Mouse (Mus musculus) midbrain, embryonic 11.5 days (tissue): ENCODE measurements around the gene Fbxl19. TPM values are rescaled to one million over a fixed set of nuclear protein-coding genes. Genes with fewer than 3 reads are reported as not detected.
A peak's percentile ranks its signal among the peaks of the same experiment; 100 is the strongest.

Source experiments
- ATAC-seq: fragments of 200-750 bp; cut with Nextera tagmentation; 2 replicates; pipeline ENCODE4 v1.8.0; 2017; ENCODE audit warnings: moderate TSS enrichment, moderate library complexity; ENCODE audit not compliant: low FRiP score
- DNase-seq: peaks from one replicate; pipeline ENCODE4 v3.0.0; 2015; ENCODE audit warnings: low spot score; ENCODE audit errors: missing footprints
- H3K27ac ChIP-seq: fragments of 300-500 bp; sonication (generic); 2 replicates; pipeline ENCODE4 v1.5.1; 2014; ENCODE audit warnings: low read depth, low read length
- H3K27me3 ChIP-seq: fragments of 300-500 bp; sonication (generic); 2 replicates; pipeline ENCODE4 v1.6.1; 2014; ENCODE audit warnings: mild to moderate bottlenecking, low read length, moderate library complexity, mixed read lengths; ENCODE audit not compliant: control insufficient read depth, insufficient read depth
- H3K36me3 ChIP-seq: fragments of 300-500 bp; sonication (generic); 2 replicates; pipeline ENCODE4 v1.6.1; 2014; ENCODE audit warnings: mild to moderate bottlenecking, low read length, moderate library complexity, mixed read lengths; ENCODE audit not compliant: control insufficient read depth, insufficient read depth
- H3K4me1 ChIP-seq: fragments of 300-500 bp; sonication (generic); 2 replicates; pipeline ENCODE4 v1.6.1; 2014; ENCODE audit warnings: low read length; ENCODE audit not compliant: control insufficient read depth, insufficient read depth
- H3K4me2 ChIP-seq: fragments of 300-500 bp; sonication (generic); 2 replicates; pipeline ENCODE4 v1.6.1; 2014; ENCODE audit warnings: mild to moderate bottlenecking, moderate library complexity
- H3K4me3 ChIP-seq: fragments of 300-500 bp; sonication (generic); 2 replicates; pipeline ENCODE4 v1.5.1; 2014; ENCODE audit warnings: low read depth, low read length
- H3K9ac ChIP-seq: fragments of 300-500 bp; sonication (generic); 2 replicates; pipeline ENCODE4 v1.6.1; 2014; ENCODE audit warnings: low read length
- H3K9me3 ChIP-seq: fragments of 300-500 bp; sonication (generic); 2 replicates; pipeline ENCODE4 v1.6.1; 2016; ENCODE audit warnings: low read length; ENCODE audit not compliant: control insufficient read depth
- WGBS: fragments of 180-500 bp; shearing (Covaris S2); extraction: QIAGEN DNeasy Blood & Tissue Kit; methylation state at CpG from one replicate; pipeline ENCODE4 v1.1.7; 2014; 5-methylcytosine and 5-hydroxymethylcytosine counted together
- polyA plus RNA-seq: library from polyadenylated mRNA; unstranded; fragments of >200 nt; fragmentation: Nextera tagmentation; extraction: Ambion mirVana; gene quantifications from 2 replicates; pipeline ENCODE4 v1.2.1, GENCODE M21; 2014

Fbxl19 gene
- polyA plus RNA-seq, 1 experiment from 2014 or later = 9.3 TPM

DNA sequence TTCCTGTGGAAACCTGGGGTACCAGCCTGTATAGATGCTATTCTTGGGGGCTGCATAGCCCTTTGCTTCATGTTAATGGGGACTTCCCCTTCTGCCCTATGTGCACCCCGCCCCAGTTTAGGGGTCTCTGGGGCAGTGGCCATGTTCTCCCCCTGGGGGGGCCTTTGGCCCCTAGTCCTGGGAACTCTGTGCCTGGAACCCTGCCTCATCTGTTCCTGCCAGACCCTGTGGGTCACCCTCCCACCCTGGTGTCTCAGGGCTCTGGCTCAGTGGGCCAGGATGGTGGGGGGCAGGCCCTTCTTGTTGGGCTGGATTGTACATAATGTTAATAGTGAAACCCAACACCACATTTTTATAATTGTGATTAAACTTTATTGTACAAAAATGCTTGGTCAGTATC is 55.4 kb downstream of the Fbxl19 start:
- DNase-seq = peak; percentile 70
- peak; percentile 28; the same call in 1 of the 2 replicates for ATAC-seq

DNA sequence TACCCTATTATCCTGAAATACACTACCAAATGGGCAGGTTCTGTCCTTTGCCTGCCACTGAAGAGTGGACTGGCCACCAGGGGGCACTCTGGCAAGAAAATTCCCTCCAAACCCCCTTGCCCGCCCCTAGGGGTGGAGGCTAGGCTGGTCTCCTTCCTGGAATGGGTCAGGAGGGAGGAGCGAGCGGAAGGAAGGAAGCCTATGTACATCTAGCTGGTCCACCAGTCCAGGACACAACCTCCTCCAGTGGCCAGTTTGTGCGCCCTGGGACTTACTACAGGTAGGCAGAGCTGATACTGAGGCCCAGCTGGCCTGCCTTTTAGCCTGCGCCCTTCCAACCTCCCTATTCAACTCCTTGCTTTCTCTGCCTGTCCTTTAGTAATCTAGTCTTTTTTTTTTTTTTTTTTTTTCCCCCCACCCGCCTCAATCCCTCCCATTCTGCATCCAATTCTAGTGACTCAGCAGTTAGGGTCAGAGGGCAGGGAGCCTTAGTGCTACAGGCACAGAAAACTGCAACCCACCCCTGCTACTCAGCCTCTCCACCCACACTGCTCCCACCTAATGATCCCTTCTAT is 56.2 kb downstream of the Fbxl19 start, which contains the start of gene Hsd3b7:
Gene Hsd3b7 (plus strand): TSS at position 170 of the 575 bp plus-strand sequence.
- H3K4me3 ChIP-seq = 0 out of 2 replicates have a peak within 1 kb of the TSS, but pooled peaks have one; percentile 7
- H3K27me3 ChIP-seq = no peaks in the 10 kb centered on the region
- WGBS = 32% methylated on average over 6 of the region's 6 CpGs
- H3K9ac ChIP-seq = peak within 1 kb of the TSS; percentile 44
- DNase-seq = peak; percentile 99
- H3K9me3 ChIP-seq = no peaks in the 10 kb centered on the region
- no peak within 1 kb of the TSS for H3K4me2 ChIP-seq
- peaks cover 22% of the 10 kb centered on the region for H3K36me3 ChIP-seq
- H3K4me1 ChIP-seq = peaks cover 4% of the 10 kb centered on the region
- peak; percentile 85 for ATAC-seq
- H3K27ac ChIP-seq = no peak within 1 kb of the TSS

More for the DNA sequence above, 55.4 kb downstream of the Fbxl19 start:
- Histone ChIP-seq H3K4me2 (no peak overlapping the region), H3K4me1 (peaks cover 4% of the 10 kb centered on the region), H3K36me3 (peaks cover 28% of the 10 kb centered on the region), H3K27ac (no peak overlapping the region), H3K27me3 (no peaks in the 10 kb centered on the region), H3K4me3 (no peak overlapping the region), H3K9ac (no peak overlapping the region), H3K9me3 (no peaks in the 10 kb centered on the region)
- WGBS = 95% methylated on average over 1 of the region's 1 CpGs

DNA sequence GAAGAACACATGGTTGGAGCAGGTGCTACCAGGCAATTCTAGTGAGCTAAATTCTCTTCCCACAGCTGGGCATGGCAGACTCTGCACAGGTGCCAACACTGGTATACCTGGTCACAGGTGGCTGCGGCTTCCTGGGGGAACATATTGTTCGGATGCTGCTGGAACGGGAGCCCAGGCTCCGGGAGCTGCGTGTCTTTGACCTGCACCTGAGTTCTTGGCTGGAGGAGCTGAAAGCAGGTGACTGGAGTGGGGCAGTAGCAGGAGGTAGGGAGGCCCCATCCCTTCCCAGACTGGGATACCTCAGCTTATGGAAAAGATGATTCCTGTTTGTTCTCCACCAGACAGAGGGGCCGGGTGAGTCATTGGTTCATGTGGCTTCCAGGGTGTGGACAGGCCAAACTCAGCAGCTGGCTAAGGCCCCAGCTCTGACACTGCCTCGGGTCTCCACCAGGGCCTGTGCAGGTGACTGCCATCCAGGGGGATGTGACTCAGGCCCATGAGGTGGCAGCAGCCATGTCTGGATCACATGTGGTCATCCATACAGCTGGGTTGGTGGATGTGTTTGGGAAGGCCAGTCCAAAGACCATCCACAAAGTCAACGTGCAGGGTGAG is 56.8 kb downstream of the Fbxl19 start:
- WGBS = 88% methylated on average over 8 of the region's 8 CpGs
- Histone ChIP-seq H3K27me3 (no peaks in the 10 kb centered on the region), H3K4me2 (no peak overlapping the region), H3K27ac (no peak overlapping the region), H3K9ac (no peak overlapping the region; the same call in 1 of the 2 replicates), H3K4me3 (no peak overlapping the region), H3K9me3 (no peaks in the 10 kb centered on the region), H3K4me1 (peaks cover 4% of the 10 kb centered on the region), H3K36me3 (peaks cover 19% of the 10 kb centered on the region)
- peak; percentile 77 for DNase-seq
- no peak for ATAC-seq

DNA sequence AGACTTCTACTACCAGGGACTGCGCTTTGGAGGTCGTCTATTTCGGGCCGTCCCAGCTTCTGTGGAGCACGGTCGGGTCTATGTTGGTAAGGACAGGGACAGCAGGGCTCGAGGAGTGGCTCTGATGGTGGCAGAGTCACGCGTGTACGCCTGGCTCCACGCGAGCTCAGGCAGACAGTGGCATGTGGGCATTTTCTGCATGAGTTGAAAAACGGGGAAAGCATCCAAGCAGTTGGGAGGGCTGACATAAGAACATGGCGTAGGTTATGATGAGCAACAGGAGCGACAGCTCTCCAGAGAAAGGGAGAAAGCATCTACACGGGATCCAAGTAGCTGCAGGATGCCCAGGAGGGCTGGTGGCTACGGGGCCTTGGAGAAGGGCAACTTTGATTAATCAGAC is 58.0 kb downstream of the Fbxl19 start:
- Histone ChIP-seq H3K4me3 (no peak overlapping the region), H3K27me3 (no peaks in the 10 kb centered on the region), H3K27ac (no peak overlapping the region), H3K9me3 (no peaks in the 10 kb centered on the region), H3K36me3 (peaks cover 16% of the 10 kb centered on the region), H3K4me2 (no peak overlapping the region), H3K4me1 (peaks cover 4% of the 10 kb centered on the region), H3K9ac (no peak overlapping the region)
- ATAC-seq (no peak), DNase-seq (peak; percentile 14)
- WGBS = 92% methylated on average over 17 of the region's 17 CpGs

- DNase-seq = no peak
- no peak overlapping the region for H3K4me2 ChIP-seq
- H3K27ac ChIP-seq = no peak overlapping the region
- H3K9me3 ChIP-seq = no peaks in the 10 kb centered on the region
- H3K36me3 ChIP-seq = no peaks in the 10 kb centered on the region
- WGBS = 81% methylated on average over 5 of the region's 5 CpGs
- no peak overlapping the region for H3K4me3 ChIP-seq
- no peaks in the 10 kb centered on the region for H3K4me1 ChIP-seq
- no peak overlapping the region for H3K9ac ChIP-seq
- no peak for ATAC-seq
- no peaks in the 10 kb centered on the region for H3K27me3 ChIP-seq
Observed at GRCm38 (mm10) chr7:127808821-127809220, 64.5 kb downstream of the Fbxl19 start.

DNA sequence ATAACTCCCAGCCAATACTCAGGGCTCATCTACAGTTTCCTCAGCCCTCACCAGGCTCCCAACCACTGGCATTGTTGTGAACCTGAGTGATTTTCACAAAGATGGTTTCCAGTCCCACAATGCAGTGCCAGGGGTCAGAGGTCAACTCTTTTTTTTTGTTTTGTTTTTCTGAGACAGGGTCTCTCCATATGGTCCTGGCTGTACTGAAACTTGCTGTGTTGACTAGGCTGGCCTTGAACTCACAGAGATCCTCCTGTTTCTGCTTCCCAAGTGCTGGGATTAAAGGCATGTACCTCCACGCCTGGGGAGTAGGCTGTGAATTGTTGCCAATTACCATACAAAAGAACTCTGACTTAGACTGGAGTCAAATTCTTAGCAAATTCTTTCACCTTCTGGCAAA is 65.5 kb downstream of the Fbxl19 start:
- H3K4me1 ChIP-seq = no peaks in the 10 kb centered on the region
- H3K36me3 ChIP-seq = 0 out of 2 replicates have a peak, but pooled peaks cover 3% of the 10 kb centered on the region
- H3K9ac ChIP-seq = no peak overlapping the region
- no peak overlapping the region for H3K4me3 ChIP-seq
- H3K9me3 ChIP-seq = no peaks in the 10 kb centered on the region
- 76% methylated on average over 1 of the region's 1 CpGs for WGBS
- no peaks in the 10 kb centered on the region for H3K27me3 ChIP-seq
- peak; percentile 84 for DNase-seq
- H3K4me2 ChIP-seq = no peak overlapping the region
- no peak for ATAC-seq
- no peak overlapping the region for H3K27ac ChIP-seq

DNA sequence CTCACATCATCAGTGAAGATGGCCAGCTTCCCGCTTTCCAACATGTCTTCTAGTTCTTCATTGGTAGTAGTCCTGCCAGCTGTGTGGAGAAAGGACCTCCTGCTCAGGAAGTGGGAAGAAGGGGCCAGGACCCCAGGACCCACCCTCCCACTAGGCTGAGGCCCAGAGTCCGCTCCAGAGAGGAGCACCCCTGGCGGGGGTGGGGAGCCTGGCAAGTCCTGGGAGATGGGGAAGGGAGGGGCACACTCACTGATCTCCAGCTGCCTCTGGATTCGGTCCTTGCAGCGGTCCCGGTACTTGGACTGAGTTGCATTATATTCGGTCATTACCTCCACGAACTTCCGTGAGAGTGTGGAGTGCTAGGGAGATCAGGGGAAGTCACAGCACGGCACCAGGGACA is 66.3 kb downstream of the Fbxl19 start:
- H3K9ac ChIP-seq = no peak overlapping the region
- no peaks in the 10 kb centered on the region for H3K27me3 ChIP-seq
- DNase-seq (peak; percentile 75), ATAC-seq (no peak)
- H3K4me1 ChIP-seq = no peaks in the 10 kb centered on the region
- no peak overlapping the region for H3K27ac ChIP-seq
- H3K4me3 ChIP-seq = no peak overlapping the region
- no peaks in the 10 kb centered on the region for H3K9me3 ChIP-seq
- H3K4me2 ChIP-seq = no peak overlapping the region
- WGBS = 82% methylated on average over 10 of the region's 10 CpGs
- H3K36me3 ChIP-seq = 0 out of 2 replicates have a peak, but pooled peaks cover 3% of the 10 kb centered on the region

- no peak overlapping the region for H3K4me3 ChIP-seq
- WGBS = 89% methylated on average over 4 of the region's 4 CpGs
- H3K27me3 ChIP-seq = no peaks in the 10 kb centered on the region
- DNase-seq (no peak), ATAC-seq (no peak)
- H3K4me1 ChIP-seq = no peaks in the 10 kb centered on the region
- H3K36me3 ChIP-seq = 0 out of 2 replicates have a peak, but pooled peaks cover 3% of the 10 kb centered on the region
- no peak overlapping the region for H3K4me2 ChIP-seq
- H3K9me3 ChIP-seq = no peaks in the 10 kb centered on the region
- no peak overlapping the region for H3K9ac ChIP-seq
- no peak overlapping the region for H3K27ac ChIP-seq
Observed at GRCm38 (mm10) chr7:127811240-127811639, 66.9 kb downstream of the Fbxl19 start.

- Histone ChIP-seq H3K9me3 (no peaks in the 10 kb centered on the region), H3K27me3 (no peaks in the 10 kb centered on the region), H3K4me2 (no peak overlapping the region), H3K4me3 (no peak overlapping the region), H3K36me3 (0 out of 2 replicates have a peak, but pooled peaks cover 3% of the 10 kb centered on the region), H3K9ac (no peak overlapping the region), H3K4me1 (no peaks in the 10 kb centered on the region), H3K27ac (no peak overlapping the region)
- WGBS = 80% methylated on average over 3 of the region's 3 CpGs
- ATAC-seq = no peak
- no peak for DNase-seq
Observed at GRCm38 (mm10) chr7:127812292-127812691, 67.9 kb downstream of the Fbxl19 start.
